Mouse (Mus musculus) monocyte, adult 5-6 weeks (primary cell): Measurements from ENCODE around the gene Slc12a9. TPM values are rescaled to one million over a fixed set of nuclear protein-coding genes. Genes with fewer than 3 reads are reported as not detected.

Source experiments
- ATAC-seq: fragments of 153-309, 156-312 bp; replicated peaks from 2 replicates; pipeline ENCODE4 v1.8.0; 2017; ENCODE audit warnings: mild to moderate bottlenecking; ENCODE audit not compliant: low TSS enrichment, insufficient number of reproducible peaks, severe bottlenecking, poor library complexity, low FRiP score
- total RNA-seq: library from RNA; stranded (forward); fragments of 200-1000, 200-491, 200-594 nt; gene quantifications from 3 replicates; pipeline ENCODE4 v1.2.3, GENCODE M21; 2017

Gene Slc12a9
- total RNA-seq, 1 experiment from 2014 or later = 24.2 TPM

GRCm38 (mm10) chr5:137318570-137318969 is 14.8 kb downstream of the Slc12a9 start:
- ATAC-seq = no peak

GRCm38 (mm10) chr5:137317361-137317760 is 16.0 kb downstream of the Slc12a9 start:
- ATAC-seq = no peak

- peak; percentile 29; the same call in 1 of the 2 replicates for ATAC-seq
Observed at GRCm38 (mm10) chr5:137315084-137315903, 18.1 kb downstream of the Slc12a9 start.

- no peak for ATAC-seq
Observed at GRCm38 (mm10) chr5:137314193-137315083, 19.0 kb downstream of the Slc12a9 start, which contains the start of gene Trip6. Gene Trip6 (minus strand): TSS chr5:137314404.

- ATAC-seq = no peak
Observed at GRCm38 (mm10) chr5:137313466-137314192, 19.8 kb downstream of the Slc12a9 start.

GRCm38 (mm10) chr5:137308356-137308755 is 25.0 kb downstream of the Slc12a9 start:
- no peak for ATAC-seq

- peak; percentile 84 for ATAC-seq
Observed at GRCm38 (mm10) chr5:137307071-137307912, 26.1 kb downstream of the Slc12a9 start, which contains the start of gene Srrt. Gene Srrt (minus strand): TSS chr5:137307674.

- ATAC-seq = no peak
Observed at GRCm38 (mm10) chr5:137306439-137307005, 26.9 kb downstream of the Slc12a9 start.

- ATAC-seq = 0 out of 2 replicates have a peak, but pooled peaks have one; percentile 23
Observed at GRCm38 (mm10) chr5:137305822-137306221, 27.6 kb downstream of the Slc12a9 start.

- ATAC-seq = no peak
Observed at GRCm38 (mm10) chr5:137304816-137305215, 28.6 kb downstream of the Slc12a9 start.

GRCm38 (mm10) chr5:137304165-137304564 is 29.2 kb downstream of the Slc12a9 start:
- ATAC-seq = no peak

GRCm38 (mm10) chr5:137303609-137304008 is 29.8 kb downstream of the Slc12a9 start:
- no peak for ATAC-seq

- no peak for ATAC-seq
Observed at GRCm38 (mm10) chr5:137301253-137301652, 32.1 kb downstream of the Slc12a9 start.

- no peak for ATAC-seq
Observed at GRCm38 (mm10) chr5:137299240-137299639, 34.2 kb downstream of the Slc12a9 start.

GRCm38 (mm10) chr5:137297126-137297525 is 36.3 kb downstream of the Slc12a9 start:
- ATAC-seq = no peak

- no peak for ATAC-seq
Observed at GRCm38 (mm10) chr5:137295712-137296111, 37.7 kb downstream of the Slc12a9 start.

- ATAC-seq = no peak
Observed at GRCm38 (mm10) chr5:137295296-137295695, 38.1 kb downstream of the Slc12a9 start.

- no peak for ATAC-seq
Observed at GRCm38 (mm10) chr5:137294744-137295093, 38.7 kb downstream of the Slc12a9 start.
